Mouse (Mus musculus) embryonic facial prominence, embryonic 11.5 days (tissue): ENCODE data around the gene Afap1. TPM values are rescaled to one million over a fixed set of nuclear protein-coding genes. Genes with fewer than 3 reads are reported as not detected.

Experiments used
- ATAC-seq: fragments of 200-750 bp; cut with Nextera tagmentation; replicated peaks from 2 replicates; pipeline ENCODE4 v1.8.0; 2017; ENCODE audit warnings: low read depth; ENCODE audit not compliant: insufficient number of reproducible peaks, low FRiP score, low TSS enrichment
- DNase-seq: peaks from one replicate; pipeline ENCODE4 v3.0.0-alpha.2; 2015; ENCODE audit warnings: low spot score
- H3K27ac ChIP-seq: fragments of 300-500 bp; sonication (generic); replicated peaks from 2 replicates; pipeline ENCODE4 v1.5.1; 2014; ENCODE audit warnings: mild to moderate bottlenecking, low read depth, low read length, control low read depth
- H3K27me3 ChIP-seq: fragments of 300-500 bp; sonication (generic); 2 replicates; pipeline ENCODE4 v1.6.1; 2014; ENCODE audit warnings: mild to moderate bottlenecking, low read length, moderate library complexity, mixed read lengths; ENCODE audit not compliant: control insufficient read depth, insufficient read depth
- H3K36me3 ChIP-seq: fragments of 300-500 bp; sonication (generic); replicated peaks from 2 replicates; pipeline ENCODE4 v1.6.1; 2014; ENCODE audit warnings: low read depth, mild to moderate bottlenecking, low read length, moderate library complexity, mixed read lengths; ENCODE audit not compliant: control insufficient read depth, insufficient read depth
- H3K4me1 ChIP-seq: fragments of 300-500 bp; sonication (generic); 2 replicates; pipeline ENCODE4 v1.6.1; 2014; ENCODE audit warnings: low read length, mixed read lengths; ENCODE audit not compliant: control insufficient read depth, insufficient read depth
- H3K4me2 ChIP-seq: fragments of 300-500 bp; sonication (generic); 2 replicates; pipeline ENCODE4 v1.6.1; 2014; ENCODE audit warnings: low read depth, mild to moderate bottlenecking, control low read depth, low read length, moderate library complexity
- H3K4me3 ChIP-seq: fragments of 300-500 bp; sonication (generic); 2 replicates; pipeline ENCODE4 v1.5.1; 2014; ENCODE audit warnings: low read depth, low read length, control low read depth
- H3K9ac ChIP-seq: fragments of 300-500 bp; sonication (generic); replicated peaks from 2 replicates; pipeline ENCODE4 v1.6.1; 2014; ENCODE audit warnings: mild to moderate bottlenecking, control low read depth, low read length
- H3K9me3 ChIP-seq: fragments of 300-500 bp; sonication (generic); replicated peaks from 2 replicates; pipeline ENCODE4 v1.6.1; 2016; ENCODE audit warnings: mild to moderate bottlenecking, low read length, inconsistent platforms, mixed read lengths; ENCODE audit not compliant: control insufficient read depth
- WGBS: fragments of 180-500 bp; shearing (Covaris S2); extraction: QIAGEN DNeasy Blood & Tissue Kit; methylation state at CpG from one replicate; pipeline ENCODE4 v1.1.7; 2014; 5-methylcytosine and 5-hydroxymethylcytosine counted together
- polyA plus RNA-seq: library from polyadenylated mRNA; unstranded; fragments of >200 nt; fragmentation: Nextera tagmentation; extraction: Ambion mirVana; gene quantifications from 2 replicates; pipeline ENCODE4 v1.2.1, GENCODE M21; 2014

Afap1 gene
- polyA plus RNA-seq, 1 experiment from 2014 or later: 19.8 TPM

DNA sequence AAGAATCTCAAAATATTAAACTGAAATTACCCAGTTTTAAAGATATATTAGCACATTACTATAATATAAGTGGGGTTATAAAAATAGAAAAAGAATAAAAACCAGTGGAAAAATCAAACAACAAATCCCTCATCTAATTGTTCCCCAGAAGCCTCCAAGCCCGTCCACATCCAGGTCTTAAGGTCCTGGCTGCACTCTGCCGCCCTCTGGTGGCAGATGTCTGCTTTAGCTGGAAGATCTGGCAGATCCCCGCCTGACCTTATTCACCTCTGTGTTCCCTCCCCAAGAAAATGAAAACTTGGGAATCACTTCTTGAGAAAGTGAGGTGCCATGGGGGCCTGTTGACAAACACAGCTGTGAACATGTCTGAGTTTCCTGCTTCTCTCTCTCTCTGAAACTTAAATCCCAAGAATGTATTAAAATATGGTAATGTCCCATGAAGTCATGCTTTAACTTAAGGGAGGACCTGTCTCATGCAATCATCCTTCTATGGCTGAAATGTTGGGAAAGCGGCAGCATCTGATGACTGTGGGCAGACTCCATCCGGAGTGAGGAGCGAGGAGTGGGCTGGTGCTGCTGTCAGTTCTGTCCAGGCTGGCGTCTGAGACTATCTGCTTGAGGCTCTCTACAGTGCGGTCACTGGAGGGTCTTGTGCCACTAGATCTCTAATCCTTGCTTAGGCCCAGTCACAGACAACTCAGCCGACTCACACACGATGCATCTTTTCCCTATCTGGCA, 78.9 kb downstream of the Afap1 start:
- DNase-seq (peak; percentile 87), ATAC-seq (no peak)
- H3K4me3 ChIP-seq: no peak overlapping the region
- H3K9ac ChIP-seq: no peak overlapping the region
- H3K36me3 ChIP-seq: peaks cover 7% of the 10 kb centered on the region
- H3K9me3 ChIP-seq: no peaks in the 10 kb centered on the region
- WGBS: 58% methylated on average over 10 of the region's 10 CpGs
- no peak overlapping the region for H3K27ac ChIP-seq
- H3K4me1 ChIP-seq: no peaks in the 10 kb centered on the region
- H3K4me2 ChIP-seq: no peak overlapping the region
- H3K27me3 ChIP-seq: no peaks in the 10 kb centered on the region

DNA sequence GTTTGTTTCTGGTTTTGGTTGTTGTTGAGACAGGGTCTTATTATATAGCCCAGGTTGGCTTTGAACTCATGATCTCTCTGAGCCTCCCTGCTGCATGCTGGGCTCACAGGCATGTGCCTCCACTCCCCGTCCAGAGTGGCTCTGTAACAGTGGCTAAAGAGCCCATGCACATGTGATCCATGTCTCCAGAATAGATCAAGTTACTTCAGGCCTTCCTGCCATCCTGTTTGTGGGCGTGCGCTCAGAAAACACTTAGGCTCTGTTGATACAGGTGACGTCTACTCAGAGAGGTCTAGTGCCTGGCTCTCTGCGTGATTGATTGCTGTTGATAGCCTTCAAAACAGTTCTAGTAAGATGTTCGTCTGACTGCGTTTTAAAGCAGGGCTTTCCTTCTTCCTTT, 79.6 kb downstream of the Afap1 start:
- Histone ChIP-seq H3K4me2 (no peak overlapping the region), H3K36me3 (peaks cover 5% of the 10 kb centered on the region), H3K9ac (no peak overlapping the region), H3K4me1 (no peaks in the 10 kb centered on the region), H3K9me3 (no peaks in the 10 kb centered on the region), H3K27me3 (no peaks in the 10 kb centered on the region), H3K27ac (no peak overlapping the region), H3K4me3 (no peak overlapping the region)
- DNase-seq: peak; percentile 12
- ATAC-seq: no peak
- 39% methylated on average over 7 of the region's 7 CpGs for WGBS

DNA sequence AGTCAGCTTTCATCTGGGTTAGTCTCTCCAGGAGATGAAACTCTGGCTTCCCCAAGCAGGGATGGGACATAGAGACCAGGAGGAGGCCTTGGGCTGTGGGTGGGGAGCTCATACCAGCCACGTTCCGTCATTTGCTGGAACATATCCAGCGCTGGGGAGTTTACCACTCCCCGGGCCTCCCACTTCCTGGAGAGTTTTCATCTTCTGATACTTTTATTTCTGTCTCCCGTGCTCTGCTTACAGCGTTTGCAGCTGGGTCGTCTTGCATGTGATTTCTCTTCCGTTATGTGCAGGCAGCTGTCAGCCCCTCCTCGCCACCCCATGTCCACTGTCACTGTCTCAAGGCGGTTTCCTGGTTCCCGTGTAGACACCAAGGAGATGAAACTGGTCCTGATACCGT, 80.7 kb downstream of the Afap1 start:
- 87% methylated on average over 12 of the region's 12 CpGs for WGBS
- peaks cover 5% of the 10 kb centered on the region for H3K36me3 ChIP-seq
- ATAC-seq: no peak

GRCm38 (mm10) chr5:35974265-35974664, 81.1 kb downstream of the Afap1 start:
- no peak overlapping the region for H3K27ac ChIP-seq
- no peaks in the 10 kb centered on the region for H3K27me3 ChIP-seq
- DNase-seq: no peak
- ATAC-seq: no peak
- no peaks in the 10 kb centered on the region for H3K4me1 ChIP-seq
- H3K4me2 ChIP-seq: no peak overlapping the region
- no peak overlapping the region for H3K4me3 ChIP-seq
- no peaks in the 10 kb centered on the region for H3K9me3 ChIP-seq
- 85% methylated on average over 15 of the region's 15 CpGs for WGBS
- no peak overlapping the region for H3K9ac ChIP-seq
- H3K36me3 ChIP-seq: peaks cover 5% of the 10 kb centered on the region

More for the DNA sequence above, 80.7 kb downstream of the Afap1 start:
- no peaks in the 10 kb centered on the region for H3K9me3 ChIP-seq
- H3K27me3 ChIP-seq: no peaks in the 10 kb centered on the region
- H3K4me3 ChIP-seq: no peak overlapping the region
- H3K4me2 ChIP-seq: no peak overlapping the region
- no peak overlapping the region for H3K9ac ChIP-seq
- DNase-seq: no peak
- H3K4me1 ChIP-seq: no peaks in the 10 kb centered on the region
- no peak overlapping the region for H3K27ac ChIP-seq

GRCm38 (mm10) chr5:35975681-35976080, 82.6 kb downstream of the Afap1 start:
- H3K4me2 ChIP-seq: no peak overlapping the region
- no peak overlapping the region for H3K9ac ChIP-seq
- H3K36me3 ChIP-seq: peaks cover 5% of the 10 kb centered on the region
- H3K27ac ChIP-seq: no peak overlapping the region
- H3K4me3 ChIP-seq: no peak overlapping the region
- 16% methylated on average over 5 of the region's 5 CpGs for whole genome bisulfite sequencing
- H3K9me3 ChIP-seq: no peaks in the 10 kb centered on the region
- ATAC-seq: no peak
- no peaks in the 10 kb centered on the region for H3K4me1 ChIP-seq
- H3K27me3 ChIP-seq: no peaks in the 10 kb centered on the region
- peak; percentile 80 for DNase-seq

DNA sequence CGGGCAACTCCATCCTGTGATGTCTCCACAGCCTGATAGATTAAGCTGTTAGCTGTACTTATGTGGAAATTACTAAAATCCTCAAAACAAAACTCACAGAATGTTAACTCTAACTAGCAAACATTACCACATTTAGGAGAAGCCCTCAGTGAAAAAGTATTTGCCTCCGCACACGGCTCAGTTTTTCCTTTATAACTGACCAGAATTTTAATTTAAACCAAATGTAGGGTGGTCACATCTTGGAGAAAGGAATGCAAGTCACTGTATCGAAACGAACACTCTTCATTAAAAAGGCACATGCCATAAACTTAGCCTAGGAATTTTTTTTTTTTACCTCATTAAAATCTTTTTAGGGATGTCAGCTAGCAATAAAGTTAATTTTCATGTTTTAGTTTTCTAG, 87.4 kb downstream of the Afap1 start:
- H3K4me3 ChIP-seq: no peak overlapping the region
- H3K9me3 ChIP-seq: no peaks in the 10 kb centered on the region
- H3K4me1 ChIP-seq: no peaks in the 10 kb centered on the region
- WGBS: 57% methylated on average over 5 of the region's 5 CpGs
- peak; percentile 24 for DNase-seq
- peaks cover 5% of the 10 kb centered on the region for H3K36me3 ChIP-seq
- no peak overlapping the region for H3K9ac ChIP-seq
- H3K27me3 ChIP-seq: no peaks in the 10 kb centered on the region
- no peak overlapping the region for H3K27ac ChIP-seq
- H3K4me2 ChIP-seq: no peak overlapping the region
- ATAC-seq: no peak

- Histone ChIP-seq H3K27ac (no peak overlapping the region), H3K9me3 (no peaks in the 10 kb centered on the region), H3K27me3 (no peaks in the 10 kb centered on the region), H3K36me3 (peaks cover 5% of the 10 kb centered on the region), H3K4me1 (no peaks in the 10 kb centered on the region), H3K9ac (no peak overlapping the region), H3K4me2 (no peak overlapping the region), H3K4me3 (no peak overlapping the region)
- DNase-seq (no peak), ATAC-seq (no peak)
- WGBS: 93% methylated on average over 5 of the region's 5 CpGs
Observed at GRCm38 (mm10) chr5:35981341-35981740, 88.2 kb downstream of the Afap1 start.

DNA sequence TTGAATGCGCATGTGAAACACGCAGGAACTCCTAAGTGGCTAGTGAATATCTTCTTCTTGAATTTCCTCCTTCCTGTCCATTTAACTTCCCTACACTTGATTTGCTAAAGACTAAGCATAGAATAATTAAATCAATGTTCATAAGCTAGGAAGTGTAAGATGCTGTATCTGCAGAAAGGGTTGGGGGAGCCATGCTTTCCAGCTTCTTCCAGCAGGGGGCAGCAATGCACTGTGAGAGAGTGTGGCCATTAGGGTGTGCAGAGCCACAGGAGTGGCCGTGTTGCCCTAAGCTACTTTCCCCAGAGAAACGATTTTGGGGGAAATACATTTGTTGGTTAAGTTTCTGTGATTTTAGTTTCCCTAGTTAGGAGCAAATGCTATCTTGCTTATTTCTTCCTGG, 88.9 kb downstream of the Afap1 start:
- ATAC-seq (no peak), DNase-seq (peak; percentile 85)
- no peak overlapping the region for H3K9ac ChIP-seq
- no peaks in the 10 kb centered on the region for H3K4me1 ChIP-seq
- no peak overlapping the region for H3K27ac ChIP-seq
- no peaks in the 10 kb centered on the region; the same call in 1 of the 2 replicates for H3K36me3 ChIP-seq
- H3K4me2 ChIP-seq: no peak overlapping the region
- H3K4me3 ChIP-seq: no peak overlapping the region
- H3K27me3 ChIP-seq: no peaks in the 10 kb centered on the region
- WGBS: 41% methylated on average over 4 of the region's 4 CpGs
- H3K9me3 ChIP-seq: no peaks in the 10 kb centered on the region
